Mouse (Mus musculus) kidney, adult 2 months (tissue): ENCODE measurements at regions not wholly inside any gene's neighbourhood (a gene's known extent, or its start where the extent isn't known, plus 50 kb on each side); places are given as distances from the start of the nearest gene placed in this dataset.

Experiments
- CTCF ChIP-seq: fragments of 200-500 bp; conservative IDR thresholded peaks from 2 replicates; pipeline ENCODE4 v1.5.1; 2011; ENCODE audit warnings: low read depth, mild to moderate bottlenecking, control low read depth, low read length, moderate library complexity, mixed read lengths; ENCODE audit not compliant: insufficient read depth, insufficient read length
- POLR2A ChIP-seq: fragments of 200-500 bp; IDR thresholded peaks from one replicate; pipeline ENCODE4 v1.6.1; 2011; ENCODE audit warnings: low read depth, low read length, control low read depth

DNA sequence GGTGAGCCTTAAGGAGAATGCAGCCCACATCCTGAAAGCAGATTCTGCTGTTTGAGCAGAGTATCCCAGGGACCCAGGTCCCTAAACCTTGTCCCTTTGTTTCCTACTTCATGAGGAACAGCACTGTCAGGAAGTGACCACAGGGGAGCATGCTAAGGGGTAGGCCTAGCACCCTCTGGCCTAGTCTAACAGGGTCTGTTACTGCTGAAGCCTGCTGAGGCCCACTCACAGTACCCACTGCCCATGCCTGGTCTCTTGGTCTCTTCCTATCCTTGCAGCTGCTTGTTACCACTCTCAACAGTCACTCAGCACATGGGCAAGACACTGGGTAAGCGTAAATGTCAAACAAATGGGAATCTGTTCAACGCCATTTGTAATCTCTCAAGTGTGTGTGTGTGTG is 113.2 kb downstream of the Nufip1 start:
- TF ChIP-seq CTCF, result no peak
- no peak for TF ChIP-seq POLR2A
